Mouse (Mus musculus): ENCODE results near the gene Aco2. TPM values are rescaled to one million over a fixed set of nuclear protein-coding genes. Genes with fewer than 3 reads are reported as not detected.
A peak's percentile ranks its signal among the peaks of the same experiment; 100 is the strongest.

Aco2 gene
- polyA plus RNA-seq, 1 experiment from 2014 or later: 180 TPM

DNA sequence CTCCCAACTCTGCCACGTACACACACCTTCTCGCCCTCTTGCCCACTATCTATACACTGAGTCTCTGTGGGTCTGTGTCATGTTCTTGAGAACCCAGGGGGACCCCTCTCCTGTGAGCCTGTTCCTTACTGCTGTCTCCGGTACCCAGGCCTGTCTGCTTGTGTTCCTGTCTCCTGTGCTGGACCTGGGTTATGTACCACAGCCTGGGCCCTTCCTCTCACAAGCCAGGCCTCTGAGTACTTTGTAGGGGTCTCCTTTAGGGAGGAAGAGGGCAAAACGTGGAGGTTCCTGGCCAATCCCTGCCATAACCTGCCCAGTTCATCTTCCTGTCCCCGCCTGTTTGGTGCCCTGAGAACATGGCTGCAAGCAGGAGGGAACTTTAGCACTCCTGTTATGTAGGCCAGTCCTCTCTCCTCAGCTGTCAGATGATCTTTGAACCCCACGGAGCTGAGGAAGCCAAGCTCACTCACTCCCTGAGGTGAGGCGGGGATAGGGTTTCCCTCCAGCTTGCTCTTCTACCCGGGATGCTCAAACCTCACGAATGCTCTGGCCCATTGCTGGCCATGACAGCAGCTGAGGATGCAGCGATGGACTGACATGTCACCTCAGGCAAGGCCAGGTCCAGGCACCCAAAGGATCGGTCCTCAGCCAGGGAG lies 77.5 kb downstream of the Aco2 start:
- H3K9me3 ChIP-seq (ENCODE audit: control insufficient read depth, low read length): no peaks in the 10 kb centered on the region
- no peak overlapping the region for H3K27ac ChIP-seq (ENCODE audit: low read length)
- no peak for ATAC-seq (ENCODE audit: low read depth)
- H3K4me3 ChIP-seq (ENCODE audit: low read length): no peak overlapping the region
- no peak overlapping the region for H3K9ac ChIP-seq (ENCODE audit: low read length)
- peaks cover 11% of the 10 kb centered on the region for H3K36me3 ChIP-seq (ENCODE audit: control insufficient read depth, insufficient read depth, low read length)
- H3K4me1 ChIP-seq (replicated peaks; ENCODE audit: control insufficient read depth, insufficient read depth, low read length): no peaks in the 10 kb centered on the region
- no peak overlapping the region for H3K4me2 ChIP-seq (ENCODE audit: low read depth, low read length)
- 69% methylated on average over 11 of the region's 11 CpGs for WGBS
- H3K27me3 ChIP-seq (ENCODE audit: control insufficient read depth, insufficient read depth, low read depth, low read length): no peaks in the 10 kb centered on the region

DNA sequence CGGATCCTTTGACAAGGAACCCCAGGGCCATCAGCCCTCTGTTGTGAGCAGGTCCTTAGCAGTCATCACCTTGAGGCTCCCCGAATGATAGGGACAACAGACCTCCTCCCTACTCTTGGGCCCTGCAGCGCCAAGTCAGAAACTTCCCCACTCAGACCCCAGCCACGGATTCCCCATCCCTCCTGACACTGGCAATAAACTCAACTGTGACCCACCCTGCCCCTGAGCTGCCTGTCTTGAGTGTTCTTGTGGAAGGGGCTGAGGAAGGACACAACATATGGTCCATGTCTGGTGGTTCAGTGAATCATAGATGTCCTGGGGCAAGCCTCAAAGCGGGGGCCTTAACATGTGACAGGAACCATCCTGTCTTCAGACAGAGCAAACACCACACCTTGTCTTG lies 78.6 kb downstream of the Aco2 start:
- 79% methylated on average over 5 of the region's 5 CpGs for WGBS
- H3K36me3 ChIP-seq (ENCODE audit: control insufficient read depth, insufficient read depth, low read length): peaks cover 20% of the 10 kb centered on the region
- H3K27me3 ChIP-seq (ENCODE audit: control insufficient read depth, insufficient read depth, low read depth, low read length): no peaks in the 10 kb centered on the region
- H3K4me2 ChIP-seq (ENCODE audit: low read depth, low read length): no peak overlapping the region
- ATAC-seq (ENCODE audit: low read depth): no peak
- no peak overlapping the region for H3K4me3 ChIP-seq (ENCODE audit: low read length)
- H3K9me3 ChIP-seq (ENCODE audit: control insufficient read depth, low read length): no peaks in the 10 kb centered on the region
- H3K4me1 ChIP-seq (replicated peaks; ENCODE audit: control insufficient read depth, insufficient read depth, low read length): no peaks in the 10 kb centered on the region
- H3K9ac ChIP-seq (ENCODE audit: low read length): no peak overlapping the region
- no peak overlapping the region for H3K27ac ChIP-seq (ENCODE audit: low read length)

DNA sequence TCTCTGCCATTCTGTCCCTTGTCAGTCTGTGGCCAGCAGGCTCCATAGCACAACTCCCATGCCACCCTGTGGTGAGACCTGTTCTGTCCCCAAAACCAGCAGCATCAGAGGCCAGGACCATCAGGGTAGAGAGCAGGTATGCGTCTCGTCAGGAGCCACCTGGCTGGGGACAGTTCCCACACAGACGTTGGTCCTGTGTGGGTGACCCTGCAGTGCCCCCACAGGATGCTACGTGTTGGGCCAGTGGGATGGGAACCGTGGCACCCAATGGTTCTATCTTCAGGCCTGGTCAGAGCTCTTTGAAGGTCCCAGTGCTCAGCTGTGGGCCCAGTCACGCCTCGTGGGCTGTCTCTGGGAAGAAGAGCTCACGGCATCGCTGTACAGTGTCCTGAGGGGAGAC lies 79.0 kb downstream of the Aco2 start:
- no peaks in the 10 kb centered on the region for H3K4me1 ChIP-seq (replicated peaks; ENCODE audit: control insufficient read depth, insufficient read depth, low read length)
- 0 out of 2 replicates have a peak, but pooled peaks have one; percentile 15 for ATAC-seq (ENCODE audit: low read depth)
- H3K4me2 ChIP-seq (ENCODE audit: low read depth, low read length): no peak overlapping the region
- no peak overlapping the region for H3K4me3 ChIP-seq (ENCODE audit: low read length)
- H3K36me3 ChIP-seq (ENCODE audit: control insufficient read depth, insufficient read depth, low read length): peaks cover 22% of the 10 kb centered on the region
- no peaks in the 10 kb centered on the region for H3K27me3 ChIP-seq (ENCODE audit: control insufficient read depth, insufficient read depth, low read depth, low read length)
- no peak overlapping the region for H3K9ac ChIP-seq (ENCODE audit: low read length)
- 82% methylated on average over 9 of the region's 9 CpGs for WGBS
- H3K9me3 ChIP-seq (ENCODE audit: control insufficient read depth, low read length): no peaks in the 10 kb centered on the region
- H3K27ac ChIP-seq (ENCODE audit: low read length): no peak overlapping the region

DNA sequence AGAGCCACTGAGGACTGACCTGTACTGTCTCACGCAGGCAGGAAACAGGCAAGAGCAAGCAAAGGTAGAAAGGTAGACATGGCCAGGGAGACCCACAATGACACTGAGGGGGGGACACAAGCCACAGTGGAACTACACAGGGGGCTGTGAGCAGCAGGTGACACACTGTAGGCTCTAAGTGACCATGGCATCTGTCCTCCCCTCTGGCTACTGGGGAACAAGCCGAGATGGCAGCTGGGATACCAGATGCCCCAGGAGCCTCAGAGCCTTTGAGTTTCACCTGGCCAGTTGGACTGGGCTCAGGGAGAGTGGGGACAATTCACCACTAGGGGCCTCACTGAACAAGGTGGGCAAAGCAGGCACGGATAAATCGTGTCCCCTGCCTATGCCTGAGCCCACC lies 80.2 kb downstream of the Aco2 start:
- WGBS: 83% methylated on average over 4 of the region's 4 CpGs
- Histone ChIP-seq H3K36me3 (ENCODE audit: control insufficient read depth, insufficient read depth, low read length) (peaks cover 25% of the 10 kb centered on the region), H3K4me2 (ENCODE audit: low read depth, low read length) (no peak overlapping the region), H3K27ac (ENCODE audit: low read length) (no peak overlapping the region), H3K9ac (ENCODE audit: low read length) (no peak overlapping the region), H3K4me1 (replicated peaks; ENCODE audit: control insufficient read depth, insufficient read depth, low read length) (no peaks in the 10 kb centered on the region), H3K4me3 (ENCODE audit: low read length) (no peak overlapping the region), H3K9me3 (ENCODE audit: control insufficient read depth, low read length) (no peaks in the 10 kb centered on the region), H3K27me3 (ENCODE audit: control insufficient read depth, insufficient read depth, low read depth, low read length) (no peaks in the 10 kb centered on the region)
- ATAC-seq (ENCODE audit: low read depth): no peak

DNA sequence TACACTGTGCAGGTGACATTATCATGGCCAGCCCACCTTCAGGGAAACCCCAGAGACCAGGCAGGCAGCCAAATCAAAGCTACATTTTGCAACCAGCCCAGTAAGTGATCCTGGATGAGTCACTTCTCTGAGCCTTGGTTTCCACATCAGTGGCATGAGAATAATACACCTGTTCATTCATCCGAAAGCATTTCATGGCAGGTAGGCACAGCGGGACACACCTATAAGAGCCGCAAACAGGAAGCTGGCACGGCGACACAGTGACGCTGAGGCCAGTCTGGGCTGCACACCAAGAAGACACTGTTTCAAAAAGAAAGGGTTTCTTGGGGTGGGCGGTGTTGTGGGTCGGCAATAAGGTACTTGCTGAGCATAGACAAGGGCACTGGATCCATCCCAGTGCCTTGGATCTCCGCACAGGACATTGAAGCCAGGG lies 82.1 kb downstream of the Aco2 start:
- H3K36me3 ChIP-seq (ENCODE audit: control insufficient read depth, insufficient read depth, low read length): peaks cover 25% of the 10 kb centered on the region
- no peak overlapping the region for H3K4me3 ChIP-seq (ENCODE audit: low read length)
- no peak overlapping the region for H3K9ac ChIP-seq (ENCODE audit: low read length)
- no peak for ATAC-seq (ENCODE audit: low read depth)
- H3K4me1 ChIP-seq (replicated peaks; ENCODE audit: control insufficient read depth, insufficient read depth, low read length): no peaks in the 10 kb centered on the region
- WGBS: 94% methylated on average over 9 of the region's 9 CpGs
- no peak overlapping the region for H3K27ac ChIP-seq (ENCODE audit: low read length)
- H3K4me2 ChIP-seq (ENCODE audit: low read depth, low read length): no peak overlapping the region
- H3K27me3 ChIP-seq (ENCODE audit: control insufficient read depth, insufficient read depth, low read depth, low read length): no peaks in the 10 kb centered on the region
- no peaks in the 10 kb centered on the region for H3K9me3 ChIP-seq (ENCODE audit: control insufficient read depth, low read length)

DNA sequence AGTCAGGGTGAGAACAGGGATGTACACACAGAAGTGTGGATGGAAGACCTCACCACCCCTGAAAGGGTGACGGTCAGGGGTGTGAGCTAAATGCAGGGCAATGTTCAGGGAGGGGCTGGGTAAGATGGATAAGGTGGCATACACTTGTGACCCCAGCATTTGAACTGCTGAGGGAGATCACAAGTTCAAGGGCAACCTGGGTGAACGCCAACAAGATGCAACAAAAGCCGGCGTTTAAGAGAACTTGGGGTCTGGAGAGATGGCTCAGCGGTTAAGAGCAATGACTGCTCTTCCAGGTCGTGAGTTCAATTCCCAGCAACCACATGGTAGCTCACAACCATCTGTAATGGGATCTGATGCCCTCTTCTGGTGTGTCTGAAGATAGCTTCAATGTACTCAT lies 82.6 kb downstream of the Aco2 start:
- no peak overlapping the region for H3K4me2 ChIP-seq (ENCODE audit: low read depth, low read length)
- 82% methylated on average over 6 of the region's 6 CpGs for WGBS

DNA sequence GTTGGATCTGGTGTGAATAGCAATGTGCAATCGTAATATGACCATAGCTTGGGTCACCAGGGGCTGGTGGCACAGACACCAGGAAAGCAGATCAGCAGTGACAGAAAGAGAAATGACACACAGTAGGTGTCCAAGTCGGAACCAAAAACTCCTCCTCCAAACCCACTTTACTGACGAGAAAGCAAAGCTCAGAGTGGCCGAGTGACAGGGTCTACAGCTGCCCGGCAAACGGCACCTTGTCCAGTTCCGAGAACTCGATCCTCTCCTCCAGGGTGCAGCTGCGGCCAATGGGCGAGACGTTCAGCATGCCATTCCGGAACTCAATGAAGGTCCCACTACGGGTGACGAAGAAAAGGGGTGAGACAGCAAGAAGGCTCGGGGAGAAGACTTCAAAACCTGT lies 83.3 kb downstream of the Aco2 start:
- H3K27ac ChIP-seq (ENCODE audit: low read length): no peak overlapping the region
- H3K27me3 ChIP-seq (ENCODE audit: control insufficient read depth, insufficient read depth, low read depth, low read length): no peaks in the 10 kb centered on the region
- no peak overlapping the region for H3K4me3 ChIP-seq (ENCODE audit: low read length)
- H3K9me3 ChIP-seq (ENCODE audit: control insufficient read depth, low read length): no peaks in the 10 kb centered on the region
- peaks cover 5% of the 10 kb centered on the region for H3K4me1 ChIP-seq (replicated peaks; ENCODE audit: control insufficient read depth, insufficient read depth, low read length)
- peaks cover 25% of the 10 kb centered on the region for H3K36me3 ChIP-seq (ENCODE audit: control insufficient read depth, insufficient read depth, low read length)
- no peak for ATAC-seq (ENCODE audit: low read depth)
- no peak overlapping the region for H3K9ac ChIP-seq (ENCODE audit: low read length)
- WGBS: 93% methylated on average over 15 of the region's 15 CpGs
- no peak overlapping the region for H3K4me2 ChIP-seq (ENCODE audit: low read depth, low read length)

More for the DNA sequence above, 82.6 kb downstream of the Aco2 start:
- Histone ChIP-seq H3K9me3 (ENCODE audit: control insufficient read depth, low read length) (no peaks in the 10 kb centered on the region), H3K4me1 (replicated peaks; ENCODE audit: control insufficient read depth, insufficient read depth, low read length) (peaks cover 2% of the 10 kb centered on the region), H3K27ac (ENCODE audit: low read length) (no peak overlapping the region), H3K9ac (ENCODE audit: low read length) (no peak overlapping the region), H3K36me3 (ENCODE audit: control insufficient read depth, insufficient read depth, low read length) (peaks cover 25% of the 10 kb centered on the region), H3K4me3 (ENCODE audit: low read length) (no peak overlapping the region), H3K27me3 (ENCODE audit: control insufficient read depth, insufficient read depth, low read depth, low read length) (no peaks in the 10 kb centered on the region)
- ATAC-seq (ENCODE audit: low read depth): no peak

DNA sequence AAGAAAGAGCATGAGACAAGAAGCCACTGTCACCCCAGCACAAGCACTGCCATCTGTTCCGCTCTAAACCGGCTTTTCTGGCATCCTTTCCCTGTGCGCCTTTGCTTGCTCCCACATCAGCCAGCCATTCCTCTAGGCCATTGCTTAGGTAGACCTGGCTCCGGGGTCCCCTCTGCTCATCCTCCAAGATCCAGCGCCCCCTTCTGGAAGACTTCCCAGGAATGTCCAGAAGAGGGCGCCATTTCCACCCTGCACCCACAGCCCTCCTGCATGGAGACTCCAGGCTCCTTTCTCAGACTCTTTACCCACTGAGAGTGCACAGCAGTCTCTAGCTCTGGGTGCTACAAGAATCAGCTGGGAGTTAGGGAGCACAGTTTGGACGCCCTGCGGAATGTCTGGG lies 84.3 kb downstream of the Aco2 start:
- Histone ChIP-seq H3K4me2 (ENCODE audit: low read depth, low read length) (no peak overlapping the region), H3K36me3 (ENCODE audit: control insufficient read depth, insufficient read depth, low read length) (peaks cover 25% of the 10 kb centered on the region), H3K9me3 (ENCODE audit: control insufficient read depth, low read length) (no peaks in the 10 kb centered on the region), H3K27ac (ENCODE audit: low read length) (no peak overlapping the region), H3K27me3 (ENCODE audit: control insufficient read depth, insufficient read depth, low read depth, low read length) (no peaks in the 10 kb centered on the region), H3K4me1 (replicated peaks; ENCODE audit: control insufficient read depth, insufficient read depth, low read length) (peaks cover 5% of the 10 kb centered on the region), H3K4me3 (ENCODE audit: low read length) (no peak overlapping the region), H3K9ac (ENCODE audit: low read length) (no peak overlapping the region)
- WGBS: 63% methylated on average over 8 of the region's 8 CpGs
- no peak for ATAC-seq (ENCODE audit: low read depth)

DNA sequence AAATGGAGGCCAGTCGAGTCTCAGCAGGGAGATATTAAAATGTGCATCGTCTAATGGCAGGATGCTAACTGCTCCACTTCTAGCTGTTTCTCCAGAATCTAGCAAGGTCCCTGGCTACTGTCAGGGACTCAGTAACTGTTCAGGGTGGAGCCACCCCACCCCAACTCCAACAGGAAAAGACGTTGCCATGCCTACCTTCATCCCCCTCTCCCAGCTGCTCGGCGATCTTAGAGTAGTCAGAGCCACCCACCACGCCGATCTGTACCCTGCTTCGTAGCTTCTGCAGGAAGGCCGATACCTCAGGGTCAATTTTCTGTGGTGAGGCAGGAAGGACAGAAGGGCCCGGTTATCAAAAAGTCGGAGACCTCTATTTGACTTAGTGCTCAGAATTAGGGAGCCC lies 85.5 kb downstream of the Aco2 start:
- ATAC-seq (ENCODE audit: low read depth): no peak

DNA sequence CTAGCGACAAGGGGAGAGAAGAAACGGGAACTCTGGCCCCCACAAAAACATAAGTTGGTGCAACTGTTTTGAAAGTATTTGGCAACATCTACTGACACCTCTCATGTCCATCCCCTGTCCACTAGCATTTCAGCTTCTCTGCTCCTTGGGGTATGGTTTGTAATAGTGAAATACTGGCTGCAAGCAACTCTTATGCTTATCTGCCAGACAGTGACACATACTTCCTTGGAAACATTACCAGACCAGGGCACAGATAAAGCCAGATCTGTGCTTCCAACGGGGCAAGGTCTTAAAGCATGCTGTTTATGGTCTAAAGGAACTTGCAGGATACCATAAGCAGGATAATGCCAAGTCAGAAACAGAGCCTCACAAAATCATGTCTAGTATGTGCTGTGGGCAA lies 86.8 kb downstream of the Aco2 start:
- WGBS: 77% methylated on average over 3 of the region's 3 CpGs
- no peak overlapping the region for H3K9ac ChIP-seq (ENCODE audit: low read length)

More for the DNA sequence above, 85.5 kb downstream of the Aco2 start:
- Histone ChIP-seq H3K4me3 (ENCODE audit: low read length) (no peak overlapping the region), H3K9ac (ENCODE audit: low read length) (no peak overlapping the region), H3K36me3 (ENCODE audit: control insufficient read depth, insufficient read depth, low read length) (peaks cover 19% of the 10 kb centered on the region), H3K4me1 (replicated peaks; ENCODE audit: control insufficient read depth, insufficient read depth, low read length) (peaks cover 5% of the 10 kb centered on the region), H3K9me3 (ENCODE audit: control insufficient read depth, low read length) (no peaks in the 10 kb centered on the region), H3K4me2 (ENCODE audit: low read depth, low read length) (no peak overlapping the region), H3K27me3 (ENCODE audit: control insufficient read depth, insufficient read depth, low read depth, low read length) (no peaks in the 10 kb centered on the region), H3K27ac (ENCODE audit: low read length) (no peak overlapping the region)
- 77% methylated on average over 11 of the region's 11 CpGs for WGBS

More for the DNA sequence above, 86.8 kb downstream of the Aco2 start:
- Histone ChIP-seq H3K4me2 (ENCODE audit: low read depth, low read length) (no peak overlapping the region), H3K9me3 (ENCODE audit: control insufficient read depth, low read length) (no peaks in the 10 kb centered on the region), H3K36me3 (ENCODE audit: control insufficient read depth, insufficient read depth, low read length) (peaks cover 19% of the 10 kb centered on the region), H3K27ac (ENCODE audit: low read length) (no peak overlapping the region), H3K4me3 (ENCODE audit: low read length) (no peak overlapping the region), H3K27me3 (ENCODE audit: control insufficient read depth, insufficient read depth, low read depth, low read length) (no peaks in the 10 kb centered on the region), H3K4me1 (replicated peaks; ENCODE audit: control insufficient read depth, insufficient read depth, low read length) (peaks cover 5% of the 10 kb centered on the region)
- no peak for ATAC-seq (ENCODE audit: low read depth)

Data from lung, embryonic 16.5 days (tissue).